Mouse (Mus musculus): ENCODE measurements around the gene Aldh5a1. TPM values are rescaled to one million over a fixed set of nuclear protein-coding genes. Genes with fewer than 3 reads are reported as not detected.
A peak's percentile ranks its signal among the peaks of the same experiment; 100 is the strongest.

The Aldh5a1 gene
- polyA plus RNA-seq, 1 experiment from 2014 or later = 2.5 TPM

DNA sequence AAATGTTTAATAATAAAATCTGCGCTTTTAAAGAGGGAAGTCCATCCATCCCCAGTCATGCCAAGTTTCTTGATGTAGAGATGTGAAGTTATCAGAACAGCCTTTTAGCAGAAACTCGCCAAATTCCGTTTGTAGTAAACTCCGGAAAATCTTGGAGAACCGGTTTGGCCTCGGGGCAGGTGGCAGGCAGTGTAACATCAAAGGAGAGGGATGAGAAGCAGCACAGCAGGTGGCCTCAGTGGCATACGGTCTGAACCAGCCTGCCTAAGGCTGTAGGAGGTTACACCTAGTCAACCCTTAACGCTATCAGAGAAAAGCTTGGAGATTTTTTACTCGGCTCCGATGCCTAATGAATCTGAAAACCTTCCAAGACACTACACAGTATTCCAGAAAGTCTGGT lies 18.0 kb upstream of the Aldh5a1 start:
- Histone ChIP-seq H3K27me3 (peaks cover 13% of the 10 kb centered on the region; the same call in 1 of the 2 replicates), H3K9me3 (replicated peaks) (no peaks in the 10 kb centered on the region), H3K36me3 (no peaks in the 10 kb centered on the region), H3K4me1 (replicated peaks) (peaks cover 22% of the 10 kb centered on the region), H3K4me3 (replicated peaks) (no peak overlapping the region), H3K9ac (no peak overlapping the region), H3K4me2 (no peak overlapping the region), H3K27ac (no peak overlapping the region)
- WGBS (ENCODE audit: insufficient replicate concordance) = 22% methylated on average over 10 of the region's 10 CpGs
- no peak for DNase-seq
- no peak for ATAC-seq (ENCODE audit: low read depth)

DNA sequence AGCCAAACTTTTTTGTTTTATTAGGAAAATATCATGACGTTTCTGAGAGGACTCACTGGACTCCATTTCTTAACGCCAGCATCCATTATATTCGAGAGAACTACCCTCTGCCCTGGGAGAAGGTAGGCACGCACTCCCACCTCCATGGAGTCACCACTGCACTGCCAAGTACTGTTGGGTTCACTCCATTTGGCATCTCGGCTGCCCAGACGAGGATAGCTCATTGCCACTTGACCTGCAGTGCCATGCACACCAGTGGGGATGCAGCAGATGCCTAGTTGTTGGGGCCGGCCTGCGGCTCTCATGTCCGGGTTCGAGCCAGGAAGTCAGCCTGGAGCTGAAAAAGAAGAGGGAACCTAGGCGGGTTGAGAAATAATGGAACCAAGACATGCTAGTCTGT lies 17.6 kb upstream of the Aldh5a1 start:
- Histone ChIP-seq H3K4me3 (replicated peaks) (no peak overlapping the region), H3K36me3 (no peaks in the 10 kb centered on the region), H3K27ac (no peak overlapping the region), H3K4me1 (replicated peaks) (peaks cover 22% of the 10 kb centered on the region), H3K9ac (no peak overlapping the region), H3K27me3 (peaks cover 13% of the 10 kb centered on the region; the same call in 1 of the 2 replicates), H3K4me2 (no peak overlapping the region), H3K9me3 (replicated peaks) (no peaks in the 10 kb centered on the region)
- ATAC-seq (ENCODE audit: low read depth) (no peak), DNase-seq (no peak)
- 33% methylated on average over 11 of the region's 11 CpGs for WGBS (ENCODE audit: insufficient replicate concordance)

DNA sequence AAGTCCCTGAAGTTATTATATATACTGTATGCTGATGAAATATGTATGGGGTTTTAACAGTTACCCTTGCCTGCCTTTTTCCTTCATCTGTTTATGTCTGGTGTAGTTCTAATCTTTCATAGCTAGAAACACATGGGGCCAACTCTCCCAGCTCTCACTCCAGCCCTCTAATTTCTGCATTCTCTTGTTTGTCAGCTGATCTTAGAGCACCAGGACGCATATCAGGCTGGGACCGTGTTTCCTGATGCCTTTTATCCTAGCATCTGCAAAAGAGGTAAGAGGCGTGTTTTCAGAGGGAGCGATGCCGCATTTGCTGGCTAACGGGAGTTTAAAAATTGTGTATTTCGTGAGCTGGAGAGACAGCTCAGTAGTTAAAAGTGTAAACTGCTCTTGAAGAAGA lies 15.2 kb upstream of the Aldh5a1 start:
- ATAC-seq (ENCODE audit: low read depth) = no peak
- Histone ChIP-seq H3K4me1 (replicated peaks) (peaks cover 22% of the 10 kb centered on the region), H3K9ac (no peak overlapping the region), H3K4me2 (no peak overlapping the region), H3K9me3 (replicated peaks) (no peaks in the 10 kb centered on the region), H3K36me3 (no peaks in the 10 kb centered on the region), H3K27me3 (peaks cover 13% of the 10 kb centered on the region; the same call in 1 of the 2 replicates), H3K27ac (no peak overlapping the region), H3K4me3 (replicated peaks) (no peak overlapping the region)
- DNase-seq = no peak
- WGBS (ENCODE audit: insufficient replicate concordance) = 37% methylated on average over 7 of the region's 7 CpGs

DNA sequence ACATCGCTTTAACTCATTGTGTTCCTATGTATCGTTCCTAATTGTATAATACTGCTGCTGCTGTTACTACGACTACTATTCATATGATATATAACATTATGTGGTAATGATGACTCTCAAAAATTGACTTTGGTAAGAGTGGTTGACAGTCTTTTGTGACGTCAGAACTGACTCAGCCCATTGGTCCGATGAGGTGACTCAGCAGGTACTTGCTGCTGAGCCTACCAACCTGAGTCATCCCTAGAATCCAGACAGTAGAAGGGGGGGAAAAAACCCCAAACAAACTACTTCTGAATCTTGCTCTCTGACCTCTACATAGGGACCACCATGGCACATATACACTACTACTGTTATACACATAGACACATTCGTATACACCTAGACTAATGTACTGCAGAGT lies 11.4 kb upstream of the Aldh5a1 start:
- no peak overlapping the region for H3K9ac ChIP-seq
- H3K36me3 ChIP-seq = no peaks in the 10 kb centered on the region
- ATAC-seq (ENCODE audit: low read depth) (no peak), DNase-seq (no peak)
- H3K27me3 ChIP-seq = no peaks in the 10 kb centered on the region
- peaks cover 22% of the 10 kb centered on the region for H3K4me1 ChIP-seq (replicated peaks)
- 59% methylated on average over 6 of the region's 6 CpGs for WGBS (ENCODE audit: insufficient replicate concordance)
- no peaks in the 10 kb centered on the region for H3K9me3 ChIP-seq (replicated peaks)
- H3K4me3 ChIP-seq (replicated peaks) = no peak overlapping the region
- H3K4me2 ChIP-seq = no peak overlapping the region
- H3K27ac ChIP-seq = no peak overlapping the region

DNA sequence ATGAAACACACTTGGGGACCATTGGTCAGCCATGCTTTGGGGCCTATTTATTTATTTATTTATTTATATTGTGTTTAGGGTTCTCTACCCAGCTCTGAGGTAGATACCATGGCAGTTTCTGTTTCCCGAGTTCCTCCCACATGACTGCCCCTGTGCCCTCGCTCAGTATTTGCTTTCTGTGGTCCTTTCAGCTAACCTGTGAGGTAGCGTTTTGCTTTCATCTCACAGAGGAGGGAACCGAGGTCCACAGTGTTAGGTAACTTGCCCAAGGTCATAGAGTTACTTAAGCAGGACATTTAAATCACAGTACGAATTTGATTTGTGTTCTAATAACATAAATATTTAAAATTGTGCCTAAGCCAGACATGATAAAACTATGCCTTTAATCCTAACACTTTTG lies 9.7 kb upstream of the Aldh5a1 start:
- 44% methylated on average over 5 of the region's 5 CpGs for WGBS (ENCODE audit: insufficient replicate concordance)
- Histone ChIP-seq H3K27ac (no peak overlapping the region), H3K36me3 (no peaks in the 10 kb centered on the region), H3K4me2 (no peak overlapping the region), H3K27me3 (no peaks in the 10 kb centered on the region), H3K9me3 (replicated peaks) (no peaks in the 10 kb centered on the region), H3K4me1 (replicated peaks) (0 out of 2 replicates have a peak, but pooled peaks cover 10% of the 10 kb centered on the region), H3K4me3 (replicated peaks) (no peak overlapping the region), H3K9ac (no peak overlapping the region)
- DNase-seq = no peak
- ATAC-seq (ENCODE audit: low read depth) = peak; percentile 57

DNA sequence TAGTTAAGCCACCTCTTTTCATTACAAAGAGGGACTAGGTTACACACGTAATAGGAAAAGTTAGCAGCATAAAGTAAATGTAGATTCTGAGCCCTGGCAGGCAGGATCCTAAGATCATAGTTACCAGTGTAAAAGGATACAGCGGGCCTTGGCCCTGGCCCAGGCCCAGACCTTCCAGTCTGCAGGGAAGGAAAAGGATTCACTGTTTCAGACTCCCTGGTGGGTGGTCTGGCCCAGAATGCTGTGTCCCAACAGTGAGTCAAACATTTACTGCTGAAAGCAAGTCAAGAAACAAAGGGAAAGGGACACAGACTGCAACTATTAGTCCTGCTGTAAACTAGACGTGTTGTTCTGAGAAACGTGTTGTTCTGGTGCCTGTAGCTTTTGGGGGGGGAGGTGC lies 8.1 kb upstream of the Aldh5a1 start:
- Histone ChIP-seq H3K9ac (no peak overlapping the region), H3K4me3 (replicated peaks) (no peak overlapping the region), H3K27ac (no peak overlapping the region)

DNA sequence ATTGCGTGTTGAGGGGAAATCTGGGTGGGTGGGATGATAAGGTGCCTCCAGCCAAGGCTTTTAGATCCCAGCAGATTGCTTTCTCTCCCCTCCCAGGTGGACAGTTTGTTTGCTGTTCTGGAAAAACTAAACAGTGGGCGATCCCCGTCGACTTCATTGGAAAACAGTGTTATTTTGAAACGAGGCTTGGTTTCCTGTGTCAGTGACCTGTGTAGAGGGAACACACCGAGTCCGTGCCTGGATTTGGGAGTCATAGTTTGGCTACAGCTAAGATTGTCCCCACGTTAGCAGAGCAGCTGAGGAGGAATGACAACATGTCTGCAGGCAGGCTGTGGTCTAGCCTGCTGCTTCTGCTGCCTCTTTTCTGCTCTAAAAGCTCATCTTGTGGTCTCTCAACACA lies 5.8 kb upstream of the Aldh5a1 start:
- Histone ChIP-seq H3K9ac (no peak overlapping the region), H3K27me3 (peaks cover 14% of the 10 kb centered on the region), H3K36me3 (no peaks in the 10 kb centered on the region), H3K27ac (no peak overlapping the region), H3K4me3 (replicated peaks) (no peak overlapping the region), H3K4me2 (peak overlapping the region; percentile 24), H3K9me3 (replicated peaks) (no peaks in the 10 kb centered on the region), H3K4me1 (replicated peaks) (no peaks in the 10 kb centered on the region)
- DNase-seq (no peak), ATAC-seq (ENCODE audit: low read depth) (no peak)
- 47% methylated on average over 8 of the region's 8 CpGs for WGBS (ENCODE audit: insufficient replicate concordance)

More for the DNA sequence above, 8.1 kb upstream of the Aldh5a1 start:
- DNase-seq (no peak), ATAC-seq (ENCODE audit: low read depth) (no peak)
- Histone ChIP-seq H3K4me2 (no peak overlapping the region), H3K4me1 (replicated peaks) (0 out of 2 replicates have a peak, but pooled peaks cover 3% of the 10 kb centered on the region), H3K27me3 (0 out of 2 replicates have a peak, but pooled peaks cover 2% of the 10 kb centered on the region), H3K9me3 (replicated peaks) (no peaks in the 10 kb centered on the region), H3K36me3 (no peaks in the 10 kb centered on the region)
- 37% methylated on average over 4 of the region's 4 CpGs for WGBS (ENCODE audit: insufficient replicate concordance)

DNA sequence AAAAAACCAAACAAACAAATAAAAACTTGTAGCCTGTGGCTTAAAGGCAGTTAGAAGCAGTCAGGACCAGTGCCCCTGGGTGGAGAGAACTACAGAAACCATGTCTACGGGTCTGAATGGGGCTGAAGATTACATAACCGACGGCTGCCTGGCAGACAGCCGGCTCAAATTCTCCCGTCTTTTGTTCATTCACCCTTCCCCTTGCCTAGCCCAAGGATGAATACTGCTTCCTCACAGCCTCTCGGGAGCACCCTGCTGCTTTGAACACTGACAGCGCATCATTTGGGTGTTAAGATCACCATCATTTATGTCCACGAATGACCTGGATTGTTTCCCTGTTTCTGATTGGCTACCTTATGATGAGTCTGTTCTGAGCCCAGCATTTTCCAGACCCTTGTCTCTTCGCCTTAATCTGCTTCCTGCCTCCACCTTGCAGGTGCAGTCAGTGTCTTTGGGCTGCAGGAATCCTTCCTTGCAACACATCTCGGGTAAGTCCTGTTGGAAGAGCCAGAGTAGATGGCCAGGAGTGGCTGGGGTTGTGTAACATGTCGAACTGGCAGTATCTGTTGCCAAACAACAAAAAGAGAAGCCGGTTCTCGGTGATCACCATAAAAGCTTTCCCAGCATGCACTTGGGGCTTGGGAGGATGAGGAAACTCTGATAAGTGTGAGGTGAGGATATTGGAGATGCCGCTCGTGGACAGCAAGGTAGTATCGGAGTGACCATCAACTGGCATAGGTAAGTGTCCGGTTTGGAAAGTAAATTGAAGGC lies 5.2 kb upstream of the Aldh5a1 start, which contains the start of gene Gpld1:
Gpld1 (plus strand) TSS at position 641 of the 771 bp plus-strand sequence.
- ATAC-seq (ENCODE audit: low read depth) = no peak
- no peak within 1 kb of the TSS for H3K4me3 ChIP-seq (replicated peaks)
- H3K4me2 ChIP-seq = peak within 1 kb of the TSS; percentile 24
- no peak within 1 kb of the TSS for H3K9ac ChIP-seq
- no peaks in the 10 kb centered on the region for H3K9me3 ChIP-seq (replicated peaks)
- H3K36me3 ChIP-seq = no peaks in the 10 kb centered on the region
- WGBS (ENCODE audit: insufficient replicate concordance) = 48% methylated on average over 17 of the region's 17 CpGs
- peaks cover 20% of the 10 kb centered on the region for H3K27me3 ChIP-seq
- no peak within 1 kb of the TSS for H3K27ac ChIP-seq
- DNase-seq = no peak
- 0 out of 2 replicates have a peak, but pooled peaks cover 4% of the 10 kb centered on the region for H3K4me1 ChIP-seq (replicated peaks)

DNA sequence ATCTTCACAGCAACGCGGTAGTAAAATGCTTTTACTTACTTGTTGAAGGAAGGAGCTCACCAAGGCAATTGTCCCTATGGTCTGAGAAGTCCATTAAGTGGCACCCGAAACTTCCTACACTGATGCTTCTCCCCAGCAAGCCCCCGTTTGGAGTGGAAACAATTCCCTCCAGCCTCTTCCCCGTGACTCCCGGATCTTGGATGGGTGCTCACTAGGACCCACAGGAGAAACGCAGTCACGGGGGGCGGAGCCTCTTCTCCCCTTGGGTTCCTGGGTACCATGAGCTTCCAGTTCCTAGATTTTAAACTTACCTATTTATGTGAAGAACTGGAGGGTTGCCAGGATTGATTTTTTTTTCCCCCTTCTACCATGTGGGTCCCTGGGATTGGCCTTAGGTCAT lies 2.0 kb upstream of the Aldh5a1 start:
- H3K27me3 ChIP-seq = peaks cover 47% of the 10 kb centered on the region
- H3K9me3 ChIP-seq (replicated peaks) = no peaks in the 10 kb centered on the region
- H3K27ac ChIP-seq = no peak overlapping the region
- DNase-seq (no peak), ATAC-seq (ENCODE audit: low read depth) (no peak)
- no peak overlapping the region for H3K4me3 ChIP-seq (replicated peaks)
- H3K36me3 ChIP-seq = no peaks in the 10 kb centered on the region
- H3K4me1 ChIP-seq (replicated peaks) = 0 out of 2 replicates have a peak, but pooled peaks cover 16% of the 10 kb centered on the region
- no peak overlapping the region for H3K9ac ChIP-seq
- H3K4me2 ChIP-seq = no peak overlapping the region
- 70% methylated on average over 9 of the region's 9 CpGs for WGBS (ENCODE audit: insufficient replicate concordance)

DNA sequence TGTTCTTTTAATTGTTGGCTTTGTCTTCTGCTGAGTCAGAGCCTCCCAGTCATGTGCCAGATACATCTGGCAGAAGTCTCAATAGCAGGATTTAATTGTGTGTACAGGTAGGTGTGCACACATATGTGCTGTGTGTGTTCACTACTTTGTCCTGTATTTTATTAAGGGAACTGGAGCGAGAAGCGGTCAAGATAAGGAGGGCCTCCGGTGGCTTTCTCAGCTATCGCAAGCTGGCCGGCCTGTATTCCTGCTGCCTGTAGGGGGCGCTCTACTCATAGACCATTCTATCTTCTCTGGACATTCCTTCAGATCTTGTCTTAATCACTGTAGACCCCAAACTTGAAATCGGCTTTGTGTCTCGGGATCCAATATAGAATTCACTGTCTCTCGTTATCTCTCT lies 1.2 kb upstream of the Aldh5a1 start:
- Histone ChIP-seq H3K36me3 (no peaks in the 10 kb centered on the region), H3K4me1 (replicated peaks) (peaks cover 18% of the 10 kb centered on the region), H3K27ac (no peak overlapping the region), H3K4me2 (no peak overlapping the region), H3K9ac (no peak overlapping the region), H3K27me3 (peaks cover 47% of the 10 kb centered on the region), H3K4me3 (replicated peaks) (no peak overlapping the region), H3K9me3 (replicated peaks) (no peaks in the 10 kb centered on the region)
- DNase-seq (peak; percentile 27), ATAC-seq (ENCODE audit: low read depth) (no peak)
- WGBS (ENCODE audit: insufficient replicate concordance) = 15% methylated on average over 9 of the region's 9 CpGs

DNA sequence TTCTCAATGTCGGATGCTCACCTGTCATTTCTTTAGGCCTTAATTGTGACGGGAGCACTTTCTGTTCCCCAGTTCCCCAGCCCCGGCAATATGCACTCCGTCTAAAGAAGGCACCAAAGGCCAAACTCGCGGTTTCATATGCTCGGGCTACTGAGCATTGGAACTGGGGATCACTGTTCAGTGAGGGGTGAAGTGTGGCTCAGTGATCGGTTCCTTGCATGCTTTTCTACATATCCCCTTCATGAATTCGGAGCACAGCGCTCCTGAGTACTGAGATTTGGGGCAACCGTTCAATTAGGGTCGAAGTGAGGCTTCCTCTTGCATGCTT lies 342 bp upstream of the Aldh5a1 start:
- Histone ChIP-seq H3K27me3 (peaks cover 47% of the 10 kb centered on the region), H3K9me3 (replicated peaks) (no peaks in the 10 kb centered on the region), H3K36me3 (no peaks in the 10 kb centered on the region), H3K4me3 (replicated peaks) (peak overlapping the region; percentile 70), H3K4me2 (peak overlapping the region; percentile 77), H3K9ac (0 out of 2 replicates have a peak overlapping the region, but pooled peaks have one; percentile 72), H3K4me1 (replicated peaks) (peaks cover 25% of the 10 kb centered on the region), H3K27ac (no peak overlapping the region)
- no peak for DNase-seq
- 0 out of 2 replicates have a peak, but pooled peaks have one; percentile 27 for ATAC-seq (ENCODE audit: low read depth)
- 14% methylated on average over 12 of the region's 12 CpGs for whole genome bisulfite sequencing (ENCODE audit: insufficient replicate concordance)

DNA sequence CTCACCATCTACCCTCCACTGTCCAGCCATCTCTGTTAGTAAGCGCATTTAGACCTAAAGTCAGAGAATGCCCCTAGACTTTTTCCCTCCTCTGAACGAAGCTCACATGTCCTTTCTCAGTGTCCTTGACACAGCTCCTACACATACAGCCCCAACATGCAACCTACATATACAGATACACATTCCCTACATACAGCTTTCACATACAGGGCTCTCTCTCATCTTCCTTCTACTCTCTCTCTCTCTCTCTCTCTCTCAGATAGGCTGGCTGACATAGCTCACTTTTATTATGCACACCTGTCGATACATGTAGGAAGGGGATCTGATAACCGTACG lies 721 bp downstream of the Aldh5a1 start:
- no peak for DNase-seq
- H3K9ac ChIP-seq = peak overlapping the region; percentile 72
- WGBS (ENCODE audit: insufficient replicate concordance) = 36% methylated on average over 5 of the region's 5 CpGs
- peaks cover 47% of the 10 kb centered on the region for H3K27me3 ChIP-seq
- no peaks in the 10 kb centered on the region for H3K36me3 ChIP-seq
- H3K4me2 ChIP-seq = peak overlapping the region; percentile 77
- no peaks in the 10 kb centered on the region for H3K9me3 ChIP-seq (replicated peaks)
- no peak for ATAC-seq (ENCODE audit: low read depth)
- H3K4me1 ChIP-seq (replicated peaks) = peaks cover 25% of the 10 kb centered on the region
- H3K4me3 ChIP-seq (replicated peaks) = peak overlapping the region; percentile 70
- H3K27ac ChIP-seq = no peak overlapping the region

All from liver, embryonic 13.5 days (tissue).